Mouse (Mus musculus) monocyte, adult 5-6 weeks (primary cell): Measurements from ENCODE around the gene Slc35c2. TPM values are rescaled to one million over a fixed set of nuclear protein-coding genes. Genes with fewer than 3 reads are reported as not detected.

Source experiments
- ATAC-seq: fragments of 153-309, 156-312 bp; replicated peaks from 2 replicates; pipeline ENCODE4 v1.8.0; 2017; ENCODE audit warnings: mild to moderate bottlenecking; ENCODE audit not compliant: low TSS enrichment, insufficient number of reproducible peaks, severe bottlenecking, poor library complexity, low FRiP score
- total RNA-seq: library from RNA; stranded (forward); fragments of 200-1000, 200-491, 200-594 nt; gene quantifications from 3 replicates; pipeline ENCODE4 v1.2.3, GENCODE M21; 2017

The Slc35c2 gene
- total RNA-seq, 1 experiment from 2014 or later, result 40.2 TPM

GRCm38 (mm10) chr2:165316837-165317473 lies 29.3 kb upstream of the Slc35c2 start:
- peak; percentile 40 for ATAC-seq

GRCm38 (mm10) chr2:165316204-165316603 lies 28.5 kb upstream of the Slc35c2 start:
- ATAC-seq, result no peak

GRCm38 (mm10) chr2:165314197-165314596 lies 26.5 kb upstream of the Slc35c2 start:
- ATAC-seq, result no peak

- ATAC-seq, result no peak
Observed at GRCm38 (mm10) chr2:165312381-165312780, 24.7 kb upstream of the Slc35c2 start.

- no peak for ATAC-seq
Observed at GRCm38 (mm10) chr2:165311577-165311976, 23.9 kb upstream of the Slc35c2 start.

GRCm38 (mm10) chr2:165310818-165311425 lies 23.3 kb upstream of the Slc35c2 start:
- no peak for ATAC-seq

- ATAC-seq, result no peak
Observed at GRCm38 (mm10) chr2:165307801-165308200, 20.1 kb upstream of the Slc35c2 start.

GRCm38 (mm10) chr2:165305438-165305837 lies 17.8 kb upstream of the Slc35c2 start:
- no peak for ATAC-seq

GRCm38 (mm10) chr2:165304819-165305218 lies 17.1 kb upstream of the Slc35c2 start:
- no peak for ATAC-seq

- ATAC-seq, result no peak
Observed at GRCm38 (mm10) chr2:165303354-165304012, 15.8 kb upstream of the Slc35c2 start.

GRCm38 (mm10) chr2:165301409-165301808 lies 13.7 kb upstream of the Slc35c2 start:
- ATAC-seq, result no peak

- ATAC-seq, result no peak
Observed at GRCm38 (mm10) chr2:165300885-165301284, 13.2 kb upstream of the Slc35c2 start.

GRCm38 (mm10) chr2:165300424-165300823 lies 12.8 kb upstream of the Slc35c2 start:
- no peak for ATAC-seq

GRCm38 (mm10) chr2:165297429-165297828 lies 9.8 kb upstream of the Slc35c2 start:
- no peak for ATAC-seq

GRCm38 (mm10) chr2:165296571-165296970 lies 8.9 kb upstream of the Slc35c2 start:
- no peak for ATAC-seq

- no peak for ATAC-seq
Observed at GRCm38 (mm10) chr2:165288315-165289031, 804 bp upstream of the Slc35c2 start.

- ATAC-seq, result peak; percentile 34
Observed at GRCm38 (mm10) chr2:165286361-165287201, 1.1 kb downstream of the Slc35c2 start.

- peak; percentile 70 for ATAC-seq
Observed at GRCm38 (mm10) chr2:165285621-165286020, 2.0 kb downstream of the Slc35c2 start.

- ATAC-seq, result no peak
Observed at GRCm38 (mm10) chr2:165285034-165285433, 2.6 kb downstream of the Slc35c2 start.
